Mouse (Mus musculus): ENCODE data around the gene Cep112.

- TF ChIP-seq ZNF384 (IDR thresholded peaks at IDR 0.05; ENCODE audit: low read depth, low read length): no peak
- no peak for TF ChIP-seq ZC3H11A (IDR thresholded peaks at IDR 0.05; ENCODE audit: borderline replicate concordance, low read depth, low read length)
Measured at GRCm38 (mm10) chr11:108696563-108696962, 271.6 kb downstream of the Cep112 start.

All from ES-E14 (cell line).